Mouse (Mus musculus) olfactory bulb, adult 2 months (tissue): Measurements from ENCODE around the gene Sostdc1. TPM values are rescaled to one million over a fixed set of nuclear protein-coding genes. Genes with fewer than 3 reads are reported as not detected.

Experiments
- H3K27ac ChIP-seq: fragments of 200-500 bp; 2 replicates; pipeline ENCODE4 v1.5.1; 2012; ENCODE audit warnings: low read depth, low read length; ENCODE audit not compliant: insufficient read depth
- H3K4me1 ChIP-seq: fragments of 200-500 bp; 2 replicates; pipeline ENCODE4 v1.6.1; 2012; ENCODE audit warnings: low read length; ENCODE audit not compliant: control insufficient read depth, insufficient read depth
- H3K4me3 ChIP-seq: fragments of 200-500 bp; 2 replicates; pipeline ENCODE4 v1.5.1; 2012; ENCODE audit warnings: mild to moderate bottlenecking, low read depth, low read length, moderate library complexity; ENCODE audit not compliant: insufficient read depth
- CTCF ChIP-seq: fragments of 200-500 bp; IDR thresholded peaks from 2 replicates; pipeline ENCODE4 v1.5.1; 2012; ENCODE audit warnings: low read depth, mild to moderate bottlenecking, low read length, moderate library complexity; ENCODE audit not compliant: insufficient read depth
- POLR2A ChIP-seq: fragments of 200-500 bp; IDR thresholded peaks from 2 replicates; pipeline ENCODE4 v1.6.1; 2012; ENCODE audit warnings: mild to moderate bottlenecking, low read depth, low read length, moderate library complexity; ENCODE audit not compliant: insufficient read depth
- WGBS: fragments of 180-500 bp; shearing (Covaris S2); methylation state at CpG from one replicate; pipeline ENCODE4 v1.1.7; 2018; 5-methylcytosine and 5-hydroxymethylcytosine counted together
- polyA plus RNA-seq: library from polyadenylated mRNA; stranded (reverse); fragments of >200 nt; gene quantifications from 2 replicates; pipeline ENCODE4 v1.2.4, GENCODE M21; 2012; ENCODE audit warnings: low replicate concordance; ENCODE audit not compliant: missing spikeins, insufficient read depth, insufficient read length

The Sostdc1 gene
- polyA plus RNA-seq, 1 experiment = not detected

DNA sequence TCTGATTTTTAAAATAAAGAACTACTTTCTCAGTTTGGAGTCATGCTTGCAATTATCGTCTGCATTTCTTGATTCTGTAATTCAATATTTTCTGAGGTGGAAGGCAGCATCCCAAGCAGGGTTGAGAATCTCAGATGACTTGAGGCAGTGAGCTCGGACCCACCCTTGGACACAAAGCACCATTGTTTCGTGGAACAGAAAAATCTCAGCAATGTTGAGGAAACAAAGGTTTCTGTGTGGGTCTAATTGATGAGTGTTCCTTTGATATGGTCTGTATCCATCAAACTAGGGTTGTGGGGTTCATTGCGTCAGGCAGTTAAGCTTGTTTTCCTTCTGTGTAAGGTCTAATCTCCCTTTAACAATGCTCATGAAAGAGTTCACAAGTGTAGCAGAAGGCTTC, 30.2 kb downstream of the Sostdc1 start:
- H3K4me1 ChIP-seq = no peaks in the 10 kb centered on the region
- 73% methylated on average over 4 of the region's 4 CpGs for WGBS
- H3K27ac ChIP-seq = no peak overlapping the region
- H3K4me3 ChIP-seq = no peak overlapping the region
- TF ChIP-seq POLR2A (no peak), CTCF (no peak)

- Histone ChIP-seq H3K4me1 (no peaks in the 10 kb centered on the region), H3K4me3 (no peak overlapping the region), H3K27ac (no peak overlapping the region)
- TF ChIP-seq POLR2A (no peak), CTCF (no peak)
- 91% methylated on average over 3 of the region's 3 CpGs for WGBS
Observed at GRCm38 (mm10) chr12:36360064-36360463, 46.1 kb downstream of the Sostdc1 start.

DNA sequence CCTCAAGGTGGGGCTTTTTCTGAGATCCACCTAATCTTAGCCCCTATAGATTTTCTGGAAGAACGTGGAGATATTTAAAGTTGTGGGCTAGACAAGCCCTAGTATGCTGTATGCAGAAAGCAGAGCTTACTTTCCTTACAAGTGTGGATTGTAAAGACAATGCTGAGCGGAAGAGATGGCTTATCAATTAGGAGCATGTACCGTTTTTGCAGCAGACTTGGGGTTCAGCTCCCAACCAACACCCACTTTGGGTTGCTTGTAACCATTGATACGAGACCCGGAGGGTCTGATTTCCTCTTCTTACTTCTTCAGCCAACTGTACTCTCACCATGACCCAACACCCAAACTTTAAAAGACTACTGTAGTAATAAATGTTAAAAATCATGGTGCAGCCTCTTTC, 46.8 kb downstream of the Sostdc1 start:
- no peak overlapping the region for H3K4me3 ChIP-seq
- TF ChIP-seq CTCF = no peak
- TF ChIP-seq POLR2A = no peak
- WGBS = 92% methylated on average over 5 of the region's 5 CpGs
- no peak overlapping the region for H3K27ac ChIP-seq
- no peaks in the 10 kb centered on the region for H3K4me1 ChIP-seq

DNA sequence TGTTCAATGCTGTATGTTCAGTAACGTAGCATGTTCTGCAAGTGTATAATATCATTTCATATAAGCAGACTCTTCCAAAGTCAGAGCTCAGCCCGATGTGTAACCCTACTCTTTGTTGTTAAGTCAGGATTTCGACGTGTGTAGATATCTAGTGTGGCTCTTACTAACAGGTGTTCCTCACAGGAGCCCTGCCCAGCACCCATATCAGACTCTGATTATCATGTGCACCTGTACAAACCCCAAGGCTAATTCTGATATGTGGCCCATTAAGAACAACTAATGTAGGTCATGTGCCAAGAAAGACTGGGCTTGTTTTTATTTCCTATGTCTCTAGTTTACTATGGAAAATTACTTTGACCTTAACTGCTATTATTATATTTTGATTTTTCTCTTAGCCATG, 50.1 kb downstream of the Sostdc1 start:
- Histone ChIP-seq H3K27ac (no peak overlapping the region), H3K4me3 (no peak overlapping the region), H3K4me1 (no peaks in the 10 kb centered on the region)
- WGBS = 94% methylated on average over 4 of the region's 4 CpGs
- no peak for TF ChIP-seq CTCF
- TF ChIP-seq POLR2A = no peak

Other genes with a start within 250 kb of the Sostdc1 start
- gene Ankmy2, start 157.0 kb upstream of the Sostdc1 start, polyA plus RNA-seq = not detected in 2 replicates
- not detected in 2 replicates for gene Bzw2, start 156.1 kb upstream of the Sostdc1 start, polyA plus RNA-seq
- gene Lrrc72, start 60.7 kb upstream of the Sostdc1 start, polyA plus RNA-seq = not detected in 2 replicates
- not detected in 2 replicates for gene Ispd, start 67.3 kb downstream of the Sostdc1 start, polyA plus RNA-seq
- not detected in 2 replicates for gene D630036H23Rik, start 68.0 kb downstream of the Sostdc1 start, polyA plus RNA-seq